Mouse (Mus musculus): ENCODE data around the gene Syne3.

DNA sequence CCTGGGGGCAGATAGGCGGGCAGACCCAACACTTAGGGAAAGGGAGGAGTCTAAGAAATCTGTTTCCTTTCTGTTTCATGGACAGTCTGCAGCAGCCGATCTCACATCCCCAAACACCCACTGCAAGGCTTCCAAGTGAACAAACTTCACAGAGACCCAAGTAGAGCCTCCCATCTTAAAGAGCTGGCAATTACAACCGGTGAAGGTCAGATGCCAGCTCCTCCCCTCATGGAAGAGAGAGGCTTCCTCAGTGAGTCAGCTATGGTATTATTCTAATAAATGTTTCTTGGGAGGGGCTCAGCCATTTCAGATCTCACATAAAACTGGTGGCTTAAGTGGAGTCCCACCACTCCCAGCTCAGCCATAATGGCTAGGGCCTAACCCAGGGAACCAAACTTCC is 5.9 kb downstream of the Syne3 start:
- no peak for TF ChIP-seq POLR2A (IDR thresholded peaks at IDR 0.05; ENCODE audit: control insufficient read depth in 1 of 2, insufficient read depth in 1 of 2, low read depth in 1 of 2, low read length in 2 of 2, poor library complexity in 1 of 2)
- no peak for TF ChIP-seq POLR2AphosphoS5 (IDR thresholded peaks at IDR 0.05; ENCODE audit: borderline replicate concordance, low read depth, low read length)
- TF ChIP-seq CTCF (IDR thresholded peaks at IDR 0.05 in 2 of 3, conservative IDR thresholded peaks at IDR 0.05 in 1 of 3; ENCODE audit: control insufficient read depth in 1 of 3, insufficient read depth in 1 of 3, low read depth in 2 of 3, low read length in 3 of 3, poor library complexity in 1 of 3, severe bottlenecking in 1 of 3): no peak
- no peak for TF ChIP-seq GATA1 (IDR thresholded peaks at IDR 0.05; ENCODE audit: low read depth, low read length)
- TF ChIP-seq MEF2A (IDR thresholded peaks at IDR 0.05; ENCODE audit: extremely low read depth, insufficient replicate concordance, low read depth, low read length, poor library complexity, severe bottlenecking): no peak
- no peak for TF ChIP-seq TCF12 (IDR thresholded peaks at IDR 0.05; ENCODE audit: low read depth, low read length)
- TF ChIP-seq TAL1 (IDR thresholded peaks at IDR 0.05; ENCODE audit: low read length): no peak
- TF ChIP-seq USF1 (IDR thresholded peaks at IDR 0.05; ENCODE audit: low read depth, low read length): no peak
- TF ChIP-seq ZMIZ1 (IDR thresholded peaks at IDR 0.05; ENCODE audit: low read depth, low read length): no peak
- TF ChIP-seq MXI1 (IDR thresholded peaks at IDR 0.05; ENCODE audit: low read depth, low read length): no peak
